Mouse (Mus musculus): ENCODE measurements around the gene Ggt1. TPM values are rescaled to one million over a fixed set of nuclear protein-coding genes. Genes with fewer than 3 reads are reported as not detected.
A peak's percentile ranks its signal among the peaks of the same experiment; 100 is the strongest.

The Ggt1 gene
- total and polyA plus RNA-seq, 3 experiments, result 1.3 to 3.8 (median 2.1) TPM

DNA sequence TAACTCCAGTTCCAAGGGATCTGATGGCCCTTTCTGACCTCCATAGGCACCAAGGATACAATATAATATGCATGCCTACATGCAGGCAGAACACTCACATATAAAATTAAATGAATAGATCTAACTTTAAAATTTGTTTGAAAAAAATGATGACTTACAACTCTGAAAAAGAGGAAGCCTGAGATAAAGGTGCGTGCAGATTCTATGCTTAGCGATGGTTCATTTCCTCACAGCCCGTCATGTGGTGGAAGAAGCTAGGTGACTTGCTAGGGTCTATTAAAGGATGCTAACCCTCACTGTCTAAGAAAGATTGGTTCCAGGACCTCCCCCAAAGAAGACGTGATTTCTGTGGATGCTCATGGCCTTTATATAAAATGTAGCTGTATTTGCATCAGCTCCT is 54.6 kb downstream of the Ggt1 start:
- TF ChIP-seq SIN3A (IDR thresholded peaks at IDR 0.05; ENCODE audit: low read length) (no peak), POLR2A (IDR thresholded peaks at IDR 0.05; ENCODE audit: low read depth, low read length) (no peak)
- DNase-seq (ENCODE audit: extremely low read depth), result no peak
- dilution Hi-C loops (cut with MboI; ENCODE audit: extremely low pct_ligation_motif_present, extremely low pct_unique_long_range_greater_than_20kb, low sequenced_read_pairs) (no loop called here), in situ Hi-C loops (cut with MboI; ENCODE audit: low pct_ligation_motif_present, low pct_unique_long_range_greater_than_20kb, low sequenced_read_pairs) (no loop called here)
- Histone ChIP-seq H3K9me3 (replicated peaks; ENCODE audit: low read length) (no peaks in the 10 kb centered on the region), H3K4me3 (replicated peaks in 1 of 3; ENCODE audit: low read depth in 2 of 3, low read length in 2 of 3, poor library complexity in 1 of 3) (no peak overlapping the region), H3K9ac (ENCODE audit: insufficient read depth, low read depth) (no peak overlapping the region), H3K4me2 (ENCODE audit: insufficient read depth, low read depth, poor library complexity, severe bottlenecking) (no peak overlapping the region), H3K79me2 (replicated peaks; ENCODE audit: control insufficient read depth, extremely low read depth, insufficient read depth, poor library complexity, severe bottlenecking) (no peaks in the 10 kb centered on the region), H3K27ac (ENCODE audit: insufficient read depth, low read depth) (no peak overlapping the region), H3K36me3 (replicated peaks in 1 of 2; ENCODE audit: control insufficient read depth in 1 of 2, insufficient read depth in 1 of 2, low read length in 1 of 2) (no peaks in the 10 kb centered on the region), H3K27me3 (replicated peaks) (no peaks in the 10 kb centered on the region), H3K4me1 (ENCODE audit: control insufficient read depth in 1 of 2, insufficient read depth in 2 of 2) (no peaks in the 10 kb centered on the region)

DNA sequence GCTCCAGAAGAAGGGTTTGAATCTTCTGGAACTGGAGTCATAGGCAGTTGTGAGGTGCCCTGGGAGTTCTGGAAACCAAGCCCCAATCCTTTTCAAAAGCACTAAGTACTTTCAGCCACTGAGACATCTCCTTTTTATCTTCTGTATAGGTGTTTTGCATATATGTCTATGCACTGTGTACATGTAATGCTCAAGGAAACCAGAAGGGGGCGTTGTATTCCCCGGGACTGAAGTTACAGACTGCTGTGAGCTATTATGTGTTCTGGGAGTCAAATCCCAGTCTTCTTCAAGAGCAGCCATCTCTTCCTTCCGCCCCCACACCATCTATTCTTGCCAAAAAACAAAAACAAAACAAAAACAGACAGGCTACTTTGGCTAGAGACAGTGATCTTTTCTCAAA is 59.4 kb downstream of the Ggt1 start:
- H3K36me3 ChIP-seq (replicated peaks in 1 of 2; ENCODE audit: control insufficient read depth in 1 of 2, insufficient read depth in 1 of 2, low read length in 1 of 2), result no peaks in the 10 kb centered on the region
- H3K79me2 ChIP-seq (replicated peaks; ENCODE audit: control insufficient read depth, extremely low read depth, insufficient read depth, poor library complexity, severe bottlenecking), result no peaks in the 10 kb centered on the region
- no peak overlapping the region for H3K9ac ChIP-seq (ENCODE audit: insufficient read depth, low read depth)
- no peak overlapping the region for H3K4me3 ChIP-seq (replicated peaks in 1 of 3; ENCODE audit: low read depth in 2 of 3, low read length in 2 of 3, poor library complexity in 1 of 3)
- H3K27me3 ChIP-seq (replicated peaks), result no peaks in the 10 kb centered on the region
- no peak overlapping the region for H3K4me2 ChIP-seq (ENCODE audit: insufficient read depth, low read depth, poor library complexity, severe bottlenecking)
- dilution Hi-C loops (cut with MboI; ENCODE audit: extremely low pct_ligation_motif_present, extremely low pct_unique_long_range_greater_than_20kb, low sequenced_read_pairs), result no loop called here
- in situ Hi-C loops (cut with MboI; ENCODE audit: low pct_ligation_motif_present, low pct_unique_long_range_greater_than_20kb, low sequenced_read_pairs), result no loop called here
- peak; percentile 8 to 44; a peak in 2 of 4 replicates for TF ChIP-seq CTCF (conservative IDR thresholded peaks at IDR 0.05 in 1 of 2, IDR thresholded peaks at IDR 0.05 in 1 of 2; ENCODE audit: low read depth in 2 of 2, low read length in 2 of 2)
- no peak for TF ChIP-seq JUN (IDR thresholded peaks at IDR 0.05; ENCODE audit: insufficient read depth, low read depth, low read length)
- no peak for DNase-seq (ENCODE audit: extremely low read depth)
- peaks cover 6% of the 10 kb centered on the region for H3K9me3 ChIP-seq (replicated peaks; ENCODE audit: low read length)
- H3K4me1 ChIP-seq (ENCODE audit: control insufficient read depth in 1 of 2, insufficient read depth in 2 of 2), result no peaks in the 10 kb centered on the region
- H3K27ac ChIP-seq (ENCODE audit: insufficient read depth, low read depth), result no peak overlapping the region

DNA sequence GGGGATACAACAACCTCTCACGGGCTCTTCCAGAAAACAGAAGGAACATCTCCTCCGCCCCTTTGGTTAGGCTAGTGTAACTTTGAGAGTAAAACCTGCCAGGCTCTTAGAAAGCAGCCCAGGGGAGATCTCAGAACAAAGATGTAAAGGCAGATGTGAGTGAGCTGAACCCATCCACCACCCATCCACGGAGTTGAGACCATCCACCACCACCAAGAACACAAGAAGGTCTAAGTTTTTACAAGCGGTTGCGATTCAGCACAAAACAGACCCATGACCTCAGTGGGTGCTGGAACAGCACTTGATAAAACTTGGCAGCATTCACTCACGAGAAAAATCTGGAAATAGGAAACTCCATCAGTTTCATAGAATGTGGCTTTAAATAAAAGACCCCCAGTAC is 64.5 kb downstream of the Ggt1 start:
- H3K4me2 ChIP-seq (ENCODE audit: insufficient read depth, low read depth, poor library complexity, severe bottlenecking), result no peak overlapping the region
- in situ Hi-C loops (cut with MboI; ENCODE audit: low pct_ligation_motif_present, low pct_unique_long_range_greater_than_20kb, low sequenced_read_pairs) (no loop called here), dilution Hi-C loops (cut with MboI; ENCODE audit: extremely low pct_ligation_motif_present, extremely low pct_unique_long_range_greater_than_20kb, low sequenced_read_pairs) (no loop called here)

DNA sequence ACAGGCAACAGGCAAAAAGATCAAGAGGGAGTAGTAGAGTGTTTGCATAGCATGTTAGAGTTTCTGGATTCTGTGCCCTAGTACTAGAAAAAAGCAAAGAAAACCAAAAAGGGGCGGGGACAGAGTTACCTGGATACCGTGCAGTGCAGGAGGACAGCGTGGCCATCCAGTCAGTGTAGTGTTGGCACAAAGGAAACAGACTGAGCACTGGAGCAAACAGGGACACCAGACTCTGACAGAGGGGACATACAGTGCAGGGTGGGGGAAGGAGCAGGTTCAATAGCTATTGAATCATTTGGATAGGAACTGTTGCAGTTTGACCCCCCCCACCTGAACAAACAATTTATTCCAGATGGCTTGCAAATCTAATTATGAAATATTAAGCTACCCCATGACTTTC is 65.6 kb downstream of the Ggt1 start:
- Histone ChIP-seq H3K79me2 (replicated peaks; ENCODE audit: control insufficient read depth, extremely low read depth, insufficient read depth, poor library complexity, severe bottlenecking) (no peaks in the 10 kb centered on the region), H3K27ac (ENCODE audit: insufficient read depth, low read depth) (no peak overlapping the region), H3K4me2 (ENCODE audit: insufficient read depth, low read depth, poor library complexity, severe bottlenecking) (no peak overlapping the region), H3K36me3 (replicated peaks in 1 of 2; ENCODE audit: control insufficient read depth in 1 of 2, insufficient read depth in 1 of 2, low read length in 1 of 2) (no peaks in the 10 kb centered on the region), H3K9ac (ENCODE audit: insufficient read depth, low read depth) (no peak overlapping the region), H3K4me1 (ENCODE audit: control insufficient read depth in 1 of 2, insufficient read depth in 2 of 2) (no peaks in the 10 kb centered on the region), H3K27me3 (replicated peaks) (no peaks in the 10 kb centered on the region), H3K9me3 (replicated peaks; ENCODE audit: low read length) (peaks cover 9% of the 10 kb centered on the region), H3K4me3 (replicated peaks in 1 of 3; ENCODE audit: low read depth in 2 of 3, low read length in 2 of 3, poor library complexity in 1 of 3) (no peak overlapping the region)
- no peak for TF ChIP-seq POLR2A (IDR thresholded peaks at IDR 0.05; ENCODE audit: low read depth, low read length)
- no peak for TF ChIP-seq GABPA (IDR thresholded peaks at IDR 0.05; ENCODE audit: insufficient replicate concordance, low read depth, low read length)
- no peak for TF ChIP-seq MAZ (IDR thresholded peaks at IDR 0.05; ENCODE audit: low read depth, low read length)
- TF ChIP-seq MXI1 (IDR thresholded peaks at IDR 0.05; ENCODE audit: low read depth, low read length), result no peak
- TF ChIP-seq KAT2A (IDR thresholded peaks at IDR 0.05; ENCODE audit: insufficient replicate concordance, low read length), result no peak
- TF ChIP-seq JUND (conservative IDR thresholded peaks at IDR 0.05; ENCODE audit: low read depth, low read length), result no peak
- no peak for TF ChIP-seq CHD2 (IDR thresholded peaks at IDR 0.05; ENCODE audit: low read length)
- no peak for TF ChIP-seq MEF2A (IDR thresholded peaks at IDR 0.05; ENCODE audit: borderline replicate concordance, low read depth, low read length)
- TF ChIP-seq BHLHE40 (IDR thresholded peaks at IDR 0.05; ENCODE audit: low read depth, low read length), result no peak
- no peak for TF ChIP-seq JUN (IDR thresholded peaks at IDR 0.05; ENCODE audit: insufficient read depth, low read depth, low read length)
- TF ChIP-seq NRF1 (IDR thresholded peaks at IDR 0.05; ENCODE audit: low read depth, low read length), result no peak
- no peak for TF ChIP-seq USF2 (conservative IDR thresholded peaks at IDR 0.05; ENCODE audit: low read depth, low read length)
- in situ Hi-C loops (cut with MboI; ENCODE audit: low pct_ligation_motif_present, low pct_unique_long_range_greater_than_20kb, low sequenced_read_pairs) (no loop called here), dilution Hi-C loops (cut with MboI; ENCODE audit: extremely low pct_ligation_motif_present, extremely low pct_unique_long_range_greater_than_20kb, low sequenced_read_pairs) (no loop called here)
- no peak for DNase-seq (ENCODE audit: extremely low read depth)

More for the DNA sequence above, 64.5 kb downstream of the Ggt1 start:
- Histone ChIP-seq H3K79me2 (replicated peaks; ENCODE audit: control insufficient read depth, extremely low read depth, insufficient read depth, poor library complexity, severe bottlenecking) (no peaks in the 10 kb centered on the region), H3K36me3 (replicated peaks in 1 of 2; ENCODE audit: control insufficient read depth in 1 of 2, insufficient read depth in 1 of 2, low read length in 1 of 2) (no peaks in the 10 kb centered on the region), H3K9ac (ENCODE audit: insufficient read depth, low read depth) (no peak overlapping the region), H3K27ac (ENCODE audit: insufficient read depth, low read depth) (no peak overlapping the region), H3K4me1 (ENCODE audit: control insufficient read depth in 1 of 2, insufficient read depth in 2 of 2) (no peaks in the 10 kb centered on the region), H3K4me3 (replicated peaks in 1 of 3; ENCODE audit: low read depth in 2 of 3, low read length in 2 of 3, poor library complexity in 1 of 3) (no peak overlapping the region), H3K9me3 (replicated peaks; ENCODE audit: low read length) (peaks cover 12% of the 10 kb centered on the region), H3K27me3 (replicated peaks) (no peaks in the 10 kb centered on the region)
- no peak for DNase-seq (ENCODE audit: extremely low read depth)
- TF ChIP-seq ELF1 (IDR thresholded peaks at IDR 0.05; ENCODE audit: low read depth, low read length) (no peak), CHD2 (IDR thresholded peaks at IDR 0.05; ENCODE audit: low read length) (no peak), IRF4 (IDR thresholded peaks at IDR 0.05; ENCODE audit: low read depth, low read length) (no peak), SIN3A (IDR thresholded peaks at IDR 0.05; ENCODE audit: low read length) (no peak), CTCF (conservative IDR thresholded peaks at IDR 0.05 in 1 of 2, IDR thresholded peaks at IDR 0.05 in 1 of 2; ENCODE audit: low read depth in 2 of 2, low read length in 2 of 2) (no peak), MAFK (IDR thresholded peaks at IDR 0.05; ENCODE audit: insufficient replicate concordance, low read length) (no peak), USF1 (IDR thresholded peaks at IDR 0.05; ENCODE audit: low read depth, low read length) (no peak), TCF12 (IDR thresholded peaks at IDR 0.05; ENCODE audit: low read depth, low read length) (no peak), MAZ (IDR thresholded peaks at IDR 0.05; ENCODE audit: low read depth, low read length) (no peak)
